Mouse (Mus musculus) stomach, postnatal 0 days (tissue): ENCODE measurements around the gene Olfr589.

Experiments used
- CTCF ChIP-seq: IDR thresholded peaks from 2 replicates; pipeline ENCODE4 v1.5.1; 2016; ENCODE audit warnings: antibody characterized with exemption, low read depth, mild to moderate bottlenecking, moderate library complexity
- EP300 ChIP-seq: optimal IDR thresholded peaks from 2 replicates; pipeline ENCODE3; 2016; ENCODE audit warnings: antibody characterized with exemption

- TF ChIP-seq CTCF (no peak), EP300 (no peak)
These were observed 15.6 kb downstream of the Olfr589 start, which contains the start of gene Olfr588-ps1 for GRCm38 (mm10) chr7:103140579-103140978.
